Mouse (Mus musculus) forebrain, embryonic 11.5 days (tissue): ENCODE data around the gene Eif4a3. TPM values are rescaled to one million over a fixed set of nuclear protein-coding genes. Genes with fewer than 3 reads are reported as not detected.
A peak's percentile ranks its signal among the peaks of the same experiment; 100 is the strongest.
"Not testable (repeated sequence)": the region's sequence is repeated elsewhere in the genome, so short reads cannot be mapped to it uniquely, and the experiment has no call there.

Experiments
- ATAC-seq: fragments of 200-750 bp; cut with Nextera tagmentation; replicated peaks from 2 replicates; pipeline ENCODE4 v1.8.0; 2017; ENCODE audit warnings: moderate TSS enrichment; ENCODE audit not compliant: low FRiP score
- DNase-seq: peaks from one replicate; pipeline ENCODE4 v3.0.0-alpha.2; 2017; ENCODE audit warnings: low spot score
- H3K27ac ChIP-seq: fragments of 300-500 bp; sonication (generic); 2 replicates; pipeline ENCODE4 v1.5.1; 2014; ENCODE audit warnings: low read depth, low read length
- H3K27me3 ChIP-seq: fragments of 300-500 bp; sonication (generic); 2 replicates; pipeline ENCODE4 v1.6.1; 2014; ENCODE audit warnings: mild to moderate bottlenecking, low read length, mixed read lengths; ENCODE audit not compliant: control insufficient read depth, insufficient read depth
- H3K36me3 ChIP-seq: fragments of 300-500 bp; sonication (generic); 2 replicates; pipeline ENCODE4 v1.6.1; 2014; ENCODE audit warnings: mild to moderate bottlenecking, low read length, moderate library complexity, mixed read lengths; ENCODE audit not compliant: control insufficient read depth, insufficient read depth
- H3K4me1 ChIP-seq: fragments of 300-500 bp; sonication (generic); replicated peaks from 2 replicates; pipeline ENCODE4 v1.6.1; 2014; ENCODE audit warnings: low read length, mixed read lengths; ENCODE audit not compliant: control insufficient read depth, insufficient read depth
- H3K4me2 ChIP-seq: fragments of 300-500 bp; sonication (generic); 2 replicates; pipeline ENCODE4 v1.6.1; 2014; ENCODE audit warnings: low read depth, mild to moderate bottlenecking, low read length, moderate library complexity, mixed read lengths; ENCODE audit not compliant: severe bottlenecking
- H3K4me3 ChIP-seq: fragments of 300-500 bp; sonication (generic); 2 replicates; pipeline ENCODE4 v1.5.1; 2014; ENCODE audit warnings: low read depth, low read length
- H3K9ac ChIP-seq: fragments of 300-500 bp; sonication (generic); 2 replicates; pipeline ENCODE4 v1.6.1; 2014; ENCODE audit warnings: low read length
- H3K9me3 ChIP-seq: fragments of 300-500 bp; sonication (generic); 2 replicates; pipeline ENCODE4 v1.6.1; 2016; ENCODE audit warnings: low read length, mixed read lengths; ENCODE audit not compliant: control insufficient read depth
- WGBS: fragments of 180-500 bp; shearing (Covaris S2); extraction: QIAGEN DNeasy Blood & Tissue Kit; methylation state at CpG from one replicate; pipeline ENCODE4 v1.1.7; 2014; 5-methylcytosine and 5-hydroxymethylcytosine counted together
- polyA plus RNA-seq: library from polyadenylated mRNA; unstranded; fragments of >200 nt; fragmentation: Nextera tagmentation; extraction: Ambion mirVana; gene quantifications from 2 replicates; pipeline ENCODE4 v1.2.1, GENCODE M21; 2014

Gene Eif4a3
- polyA plus RNA-seq, 1 experiment from 2014 or later: 409 TPM

- Histone ChIP-seq H3K4me1 (no peaks in the 10 kb centered on the region), H3K4me3 (no peak overlapping the region), H3K36me3 (no peaks in the 10 kb centered on the region), H3K4me2 (no peak overlapping the region), H3K27ac (no peak overlapping the region), H3K9ac (no peak overlapping the region), H3K9me3 (no peaks in the 10 kb centered on the region), H3K27me3 (no peaks in the 10 kb centered on the region)
- no peak for DNase-seq
- ATAC-seq: no peak
- 70% methylated on average over 13 of the region's 13 CpGs for WGBS
These were observed 7.1 kb upstream of the Eif4a3 start for GRCm38 (mm10) chr11:119306762-119307657.

GRCm38 (mm10) chr11:119304904-119305712, 5.2 kb upstream of the Eif4a3 start:
- H3K9me3 ChIP-seq: no peaks in the 10 kb centered on the region
- H3K4me2 ChIP-seq: no peak overlapping the region
- DNase-seq (peak; percentile 78), ATAC-seq (no peak)
- H3K27me3 ChIP-seq: no peaks in the 10 kb centered on the region
- no peaks in the 10 kb centered on the region for H3K36me3 ChIP-seq
- no peaks in the 10 kb centered on the region for H3K4me1 ChIP-seq
- H3K9ac ChIP-seq: no peak overlapping the region
- no peak overlapping the region for H3K27ac ChIP-seq
- 47% methylated on average over 16 of the region's 16 CpGs for WGBS
- no peak overlapping the region for H3K4me3 ChIP-seq

GRCm38 (mm10) chr11:119300986-119301385, 1.1 kb upstream of the Eif4a3 start:
- no peak for DNase-seq
- WGBS: 44% methylated on average over 2 of the region's 2 CpGs
- H3K36me3 ChIP-seq: peaks cover 7% of the 10 kb centered on the region; the same call in 1 of the 2 replicates
- ATAC-seq: no peak
- H3K4me3 ChIP-seq: peak overlapping the region; percentile 93; the same call in 1 of the 2 replicates
- H3K4me2 ChIP-seq: peak overlapping the region; percentile 88
- no peaks in the 10 kb centered on the region for H3K27me3 ChIP-seq
- H3K4me1 ChIP-seq: peaks cover 9% of the 10 kb centered on the region
- H3K9ac ChIP-seq: peak overlapping the region; percentile 96; the same call in 1 of the 2 replicates
- H3K27ac ChIP-seq: peak overlapping the region; percentile 97; the same call in 1 of the 2 replicates
- H3K9me3 ChIP-seq: no peaks in the 10 kb centered on the region

- no peaks in the 10 kb centered on the region for H3K9me3 ChIP-seq
- ATAC-seq: 0 out of 2 replicates have a peak, but pooled peaks have one; percentile 22
- peak overlapping the region; percentile 96 for H3K9ac ChIP-seq
- H3K4me1 ChIP-seq: peaks cover 9% of the 10 kb centered on the region
- 2% methylated on average over 31 of the region's 31 CpGs for WGBS
- H3K4me3 ChIP-seq: peak overlapping the region; percentile 93
- H3K4me2 ChIP-seq: peak overlapping the region; percentile 88
- DNase-seq: no peak
- no peaks in the 10 kb centered on the region for H3K27me3 ChIP-seq
- peaks cover 12% of the 10 kb centered on the region for H3K36me3 ChIP-seq
- H3K27ac ChIP-seq: peak overlapping the region; percentile 97
These were observed 502 bp upstream of the Eif4a3 start for GRCm38 (mm10) chr11:119300246-119300935.

GRCm38 (mm10) chr11:119298917-119299316, 972 bp downstream of the Eif4a3 start:
- 18% methylated on average over 7 of the region's 7 CpGs for WGBS
- no peak for ATAC-seq
- Histone ChIP-seq H3K27me3 (no peaks in the 10 kb centered on the region), H3K9me3 (no peaks in the 10 kb centered on the region), H3K9ac (peak overlapping the region; percentile 96), H3K4me3 (peak overlapping the region; percentile 93), H3K4me1 (peaks cover 9% of the 10 kb centered on the region), H3K4me2 (peak overlapping the region; percentile 86), H3K36me3 (peaks cover 21% of the 10 kb centered on the region), H3K27ac (no peak overlapping the region)
- DNase-seq: no peak

GRCm38 (mm10) chr11:119297996-119298395, 1.9 kb downstream of the Eif4a3 start:
- Histone ChIP-seq H3K9ac (0 out of 2 replicates have a peak overlapping the region, but pooled peaks have one; percentile 96), H3K4me3 (no peak overlapping the region), H3K27me3 (no peaks in the 10 kb centered on the region), H3K4me2 (0 out of 2 replicates have a peak overlapping the region, but pooled peaks have one; percentile 24), H3K4me1 (peaks cover 9% of the 10 kb centered on the region), H3K27ac (no peak overlapping the region), H3K9me3 (no peaks in the 10 kb centered on the region), H3K36me3 (peaks cover 30% of the 10 kb centered on the region)
- no peak for DNase-seq
- 89% methylated on average over 6 of the region's 6 CpGs for WGBS
- no peak for ATAC-seq

GRCm38 (mm10) chr11:119292861-119293260, 7.0 kb downstream of the Eif4a3 start:
- not testable (repeated sequence) for H3K27me3 ChIP-seq, H3K9ac ChIP-seq, H3K9me3 ChIP-seq, H3K27ac ChIP-seq, H3K4me2 ChIP-seq, DNase-seq, H3K4me1 ChIP-seq, H3K4me3 ChIP-seq, ATAC-seq
- H3K36me3 ChIP-seq: peaks cover 44% of the 10 kb centered on the region
- 95% methylated on average over 8 of the region's 8 CpGs for WGBS
